In the genomic region with DNA sequence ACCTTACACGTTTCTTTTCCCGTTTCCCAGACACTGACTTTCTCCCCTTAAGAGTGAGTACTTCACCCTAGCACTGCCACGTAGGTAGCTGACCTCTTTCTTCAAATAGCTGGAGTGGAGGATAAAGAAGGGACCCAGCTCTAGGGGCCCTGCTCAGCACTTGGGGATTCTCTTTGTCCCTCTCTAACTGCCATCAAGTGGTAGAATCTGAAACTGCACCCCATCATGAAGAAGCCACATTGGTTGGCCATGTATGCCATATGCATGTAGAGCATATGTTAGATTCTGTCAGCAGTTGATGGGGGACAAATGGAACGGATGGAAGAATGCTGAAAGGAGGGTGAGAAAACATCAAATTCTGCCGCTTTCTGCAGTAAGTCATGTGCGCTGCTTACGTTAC, we compare ENCODE assay signal across 11 mouse cellular contexts.
A peak's percentile ranks its signal among the peaks of the same experiment; 100 is the strongest.
DNase-seq lines count a peak whose midpoint lies in the region; ATAC-seq and TF ChIP-seq lines count a peak whose summit lies in the region.
"Had no signal": no experiment of that assay in that cellular context is flagged by ENCODE, and none has a peak within 500 bp of the region (broad histone marks: within the 10 kb centered on the region; RNA-seq: fewer than 3 reads in every experiment).

No protein-coding gene starts in this region.

- no peaks in the 10 kb centered on the region for H3K27me3 ChIP-seq in liver, postnatal 0 days (ENCODE audit: insufficient read depth, low read length)
- no peaks in the 10 kb centered on the region for H3K27me3 ChIP-seq in liver, embryonic 11.5 days (replicated peaks; ENCODE audit: control insufficient read depth, insufficient read depth, low read length)
- H3K27me3 ChIP-seq in forebrain, embryonic 12.5 days = no peaks in the 10 kb centered on the region
- H3K27me3 ChIP-seq in neural tube, embryonic 12.5 days (replicated peaks) = no peaks in the 10 kb centered on the region
- H3K27me3 ChIP-seq: limb, embryonic 12.5 days; neural tube, embryonic 13.5 days; stomach, embryonic 15.5 days had no signal

- no peak for TF ChIP-seq EP300 in liver, postnatal 0 days (IDR thresholded peaks at IDR 0.05; ENCODE audit: low read depth)

- no peak overlapping the region for H3K4me3 ChIP-seq in liver, postnatal 0 days (ENCODE audit: low read depth, low read length)
- no peak overlapping the region for H3K4me3 ChIP-seq in liver, embryonic 11.5 days (ENCODE audit: low read depth, low read length)
- H3K4me3 ChIP-seq in forebrain, embryonic 12.5 days (replicated peaks) = no peak overlapping the region
- H3K4me3 ChIP-seq in neural tube, embryonic 12.5 days = no peak overlapping the region
- H3K4me3 ChIP-seq: limb, embryonic 12.5 days; neural tube, embryonic 13.5 days; stomach, embryonic 15.5 days had no signal

- TF ChIP-seq CTCF in liver, postnatal 0 days (IDR thresholded peaks at IDR 0.05; ENCODE audit: low read depth) = peak; percentile 47

- 63% methylated on average over 7 of the region's 7 CpGs for WGBS in liver, postnatal 0 days (ENCODE audit: insufficient replicate concordance)
- WGBS in liver, embryonic 11.5 days = 58% methylated on average over 7 of the region's 7 CpGs
- WGBS in forebrain, embryonic 12.5 days = 61% methylated on average over 7 of the region's 7 CpGs
- 65% methylated on average over 7 of the region's 7 CpGs for WGBS in neural tube, embryonic 12.5 days

- no peak overlapping the region for H3K27ac ChIP-seq in liver, postnatal 0 days (ENCODE audit: low read depth)
- no peak overlapping the region for H3K27ac ChIP-seq in liver, embryonic 11.5 days (ENCODE audit: low read depth, low read length)
- H3K27ac ChIP-seq in forebrain, embryonic 12.5 days = no peak overlapping the region
- no peak overlapping the region for H3K27ac ChIP-seq in neural tube, embryonic 12.5 days
- H3K27ac ChIP-seq: limb, embryonic 12.5 days; neural tube, embryonic 13.5 days; stomach, embryonic 15.5 days had no signal

- H3K4me2 ChIP-seq in liver, postnatal 0 days (ENCODE audit: low read depth, low read length) = no peak overlapping the region
- no peak overlapping the region for H3K4me2 ChIP-seq in liver, embryonic 11.5 days
- no peak overlapping the region for H3K4me2 ChIP-seq in forebrain, embryonic 12.5 days
- H3K4me2 ChIP-seq in neural tube, embryonic 12.5 days (replicated peaks) = no peak overlapping the region
- H3K4me2 ChIP-seq: limb, embryonic 12.5 days; neural tube, embryonic 13.5 days; stomach, embryonic 15.5 days had no signal

- no peak overlapping the region for H3K9ac ChIP-seq in liver, postnatal 0 days (replicated peaks)
- no peak overlapping the region for H3K9ac ChIP-seq in liver, embryonic 11.5 days (ENCODE audit: low read depth, low read length)
- no peak overlapping the region for H3K9ac ChIP-seq in forebrain, embryonic 12.5 days
- H3K9ac ChIP-seq in neural tube, embryonic 12.5 days = no peak overlapping the region
- H3K9ac ChIP-seq: limb, embryonic 12.5 days; neural tube, embryonic 13.5 days; stomach, embryonic 15.5 days had no signal

- no peaks in the 10 kb centered on the region for H3K36me3 ChIP-seq in liver, postnatal 0 days (replicated peaks; ENCODE audit: insufficient read depth, low read length)
- no peaks in the 10 kb centered on the region for H3K36me3 ChIP-seq in liver, embryonic 11.5 days (ENCODE audit: control insufficient read depth, insufficient read depth, low read length)
- H3K36me3 ChIP-seq in forebrain, embryonic 12.5 days (replicated peaks) = no peaks in the 10 kb centered on the region
- no peaks in the 10 kb centered on the region for H3K36me3 ChIP-seq in neural tube, embryonic 12.5 days
- H3K36me3 ChIP-seq: limb, embryonic 12.5 days; neural tube, embryonic 13.5 days; stomach, embryonic 15.5 days had no signal

- ATAC-seq in liver, postnatal 0 days = no peak
- ATAC-seq in liver, embryonic 11.5 days (replicated peaks; ENCODE audit: low FRiP score) = no peak
- ATAC-seq in forebrain, embryonic 12.5 days (ENCODE audit: low FRiP score) = peak; percentile 51; the same call in 1 of the 2 replicates
- 0 out of 2 replicates have a peak, but pooled peaks have one; percentile 25 for ATAC-seq in neural tube, embryonic 12.5 days (ENCODE audit: low FRiP score, low read depth)

- no peak for DNase-seq in liver, postnatal 0 days
- DNase-seq in liver, embryonic 11.5 days (ENCODE audit: low spot score) = no peak
- peak; percentile 5 for DNase-seq in brain, adult 2 months (ENCODE audit: low read depth, low spot score)
- no peak for DNase-seq in cerebellum, adult 18-20 months
- no peak for DNase-seq in frontal cortex, postnatal 14 days (ENCODE audit: low spot score in 2 of 2)
- DNase-seq: heart, postnatal 10 days had no signal

- no peaks in the 10 kb centered on the region for H3K4me1 ChIP-seq in liver, postnatal 0 days (ENCODE audit: insufficient read depth)
- no peaks in the 10 kb centered on the region for H3K4me1 ChIP-seq in liver, embryonic 11.5 days (replicated peaks; ENCODE audit: control insufficient read depth, insufficient read depth, low read length)
- H3K4me1 ChIP-seq in forebrain, embryonic 12.5 days = no peaks in the 10 kb centered on the region
- no peaks in the 10 kb centered on the region for H3K4me1 ChIP-seq in neural tube, embryonic 12.5 days
- H3K4me1 ChIP-seq: limb, embryonic 12.5 days; neural tube, embryonic 13.5 days; stomach, embryonic 15.5 days had no signal

- H3K9me3 ChIP-seq in liver, postnatal 0 days (ENCODE audit: low read length) = no peaks in the 10 kb centered on the region
- H3K9me3 ChIP-seq in liver, embryonic 11.5 days (ENCODE audit: control insufficient read depth, low read length) = no peaks in the 10 kb centered on the region
- H3K9me3 ChIP-seq in forebrain, embryonic 12.5 days = no peaks in the 10 kb centered on the region
- H3K9me3 ChIP-seq in neural tube, embryonic 12.5 days = no peaks in the 10 kb centered on the region
- H3K9me3 ChIP-seq: limb, embryonic 12.5 days; neural tube, embryonic 13.5 days; stomach, embryonic 15.5 days had no signal

Comparison
In these comparisons a context has a peak if more than half of its experiments do, and no peak if none do; other contexts are left out.
1. ATAC-seq: peak in forebrain, embryonic 12.5 days (single experiment) and neural tube, embryonic 12.5 days (single experiment); none in liver, postnatal 0 days (single experiment) and liver, embryonic 11.5 days (single experiment).